Mouse (Mus musculus) heart, embryonic 12.5 days (tissue): ENCODE data around the gene Colgalt1. TPM values are rescaled to one million over a fixed set of nuclear protein-coding genes. Genes with fewer than 3 reads are reported as not detected.

Experiments
- ATAC-seq: fragments of 200-750 bp; cut with Nextera tagmentation; 2 replicates; pipeline ENCODE4 v1.8.0; 2017; ENCODE audit warnings: moderate TSS enrichment, moderate library complexity; ENCODE audit not compliant: insufficient number of reproducible peaks, low FRiP score
- H3K27ac ChIP-seq: fragments of 300-500 bp; sonication (generic); 2 replicates; pipeline ENCODE4 v1.5.1; 2016; ENCODE audit warnings: mild to moderate bottlenecking, moderate library complexity; ENCODE audit not compliant: poor library complexity, severe bottlenecking
- H3K27me3 ChIP-seq: fragments of 300-500 bp; sonication (generic); replicated peaks from 2 replicates; pipeline ENCODE4 v1.6.1; 2016; ENCODE audit warnings: mild to moderate bottlenecking, moderate library complexity
- H3K36me3 ChIP-seq: fragments of 300-500 bp; sonication (generic); 2 replicates; pipeline ENCODE4 v1.6.1; 2016; ENCODE audit warnings: mild to moderate bottlenecking, moderate library complexity
- H3K4me1 ChIP-seq: fragments of 300-500 bp; sonication (generic); replicated peaks from 2 replicates; pipeline ENCODE4 v1.6.1; 2016; ENCODE audit warnings: mild to moderate bottlenecking
- H3K4me2 ChIP-seq: fragments of 300-500 bp; sonication (generic); 2 replicates; pipeline ENCODE4 v1.6.1; 2016; ENCODE audit warnings: mild to moderate bottlenecking, moderate library complexity
- H3K4me3 ChIP-seq: fragments of 300-500 bp; sonication (generic); 2 replicates; pipeline ENCODE4 v1.5.1; 2016; ENCODE audit warnings: mild to moderate bottlenecking
- H3K9ac ChIP-seq: fragments of 300-500 bp; sonication (generic); 2 replicates; pipeline ENCODE4 v1.6.1; 2016; ENCODE audit warnings: mild to moderate bottlenecking, moderate library complexity
- H3K9me3 ChIP-seq: fragments of 300-500 bp; sonication (generic); replicated peaks from 2 replicates; pipeline ENCODE4 v1.6.1; 2016; ENCODE audit warnings: mild to moderate bottlenecking, moderate library complexity
- WGBS: fragments of 180-500 bp; shearing (Covaris S2); methylation state at CpG from one replicate; pipeline ENCODE4 v1.1.7; 2016; 5-methylcytosine and 5-hydroxymethylcytosine counted together
- polyA plus RNA-seq: library from polyadenylated mRNA; unstranded; fragments of >200 nt; fragmentation: Nextera tagmentation; extraction: Ambion mirVana; gene quantifications from 2 replicates; pipeline ENCODE4 v1.2.1, GENCODE M21; 2016

Gene Colgalt1
- polyA plus RNA-seq, 1 experiment from 2014 or later: 61.4 TPM

- Histone ChIP-seq H3K4me3 (peak overlapping the region; percentile 58), H3K27ac (peak overlapping the region; percentile 76), H3K9me3 (peaks cover 19% of the 10 kb centered on the region), H3K4me1 (peaks cover 31% of the 10 kb centered on the region), H3K27me3 (peaks cover 46% of the 10 kb centered on the region), H3K4me2 (peak overlapping the region; percentile 94), H3K9ac (peak overlapping the region; percentile 73), H3K36me3 (peaks cover 23% of the 10 kb centered on the region)
- peak; percentile 88 for ATAC-seq
- WGBS: under 1% methylated on average over 55 of the region's 55 CpGs
These were observed 18.4 kb downstream of the Colgalt1 start for GRCm38 (mm10) chr8:71629096-71629697.

- Histone ChIP-seq H3K9ac (peak overlapping the region; percentile 73), H3K4me3 (peak overlapping the region; percentile 58), H3K27ac (no peak overlapping the region), H3K4me1 (peaks cover 31% of the 10 kb centered on the region), H3K36me3 (peaks cover 17% of the 10 kb centered on the region), H3K4me2 (peak overlapping the region; percentile 94), H3K27me3 (peaks cover 52% of the 10 kb centered on the region), H3K9me3 (peaks cover 18% of the 10 kb centered on the region)
- peak; percentile 13; the same call in 1 of the 2 replicates for ATAC-seq
- 6% methylated on average over 25 of the region's 25 CpGs for WGBS
These were observed 19.0 kb downstream of the Colgalt1 start for GRCm38 (mm10) chr8:71629781-71630212.

DNA sequence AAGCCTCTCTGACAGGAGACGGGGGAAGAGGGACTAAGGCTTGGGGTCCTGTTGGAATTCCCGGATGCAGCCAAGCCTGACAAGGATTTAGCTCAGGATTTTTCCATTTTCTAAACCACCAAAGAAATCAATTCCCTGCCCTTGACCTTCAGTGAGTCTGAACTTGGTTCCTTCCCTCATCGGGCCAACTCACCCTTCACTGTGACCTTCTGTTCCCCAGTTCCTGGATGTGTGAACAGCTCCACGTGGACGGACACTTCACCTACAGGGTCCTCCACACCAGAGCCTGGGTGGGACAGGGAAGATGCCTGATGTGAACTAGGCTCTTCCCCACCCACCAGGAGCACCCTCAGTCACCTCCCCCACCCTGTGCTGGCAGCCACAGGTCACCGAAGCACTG is 20.0 kb downstream of the Colgalt1 start:
- 79% methylated on average over 6 of the region's 6 CpGs for WGBS
- no peak overlapping the region for H3K27ac ChIP-seq
- H3K36me3 ChIP-seq: peaks cover 7% of the 10 kb centered on the region
- ATAC-seq: no peak
- H3K4me1 ChIP-seq: peaks cover 31% of the 10 kb centered on the region
- peaks cover 18% of the 10 kb centered on the region for H3K9me3 ChIP-seq
- no peak overlapping the region for H3K9ac ChIP-seq
- peaks cover 61% of the 10 kb centered on the region for H3K27me3 ChIP-seq
- no peak overlapping the region for H3K4me3 ChIP-seq
- no peak overlapping the region for H3K4me2 ChIP-seq

GRCm38 (mm10) chr8:71631897-71632296 is 21.1 kb downstream of the Colgalt1 start:
- H3K4me2 ChIP-seq: no peak overlapping the region
- H3K36me3 ChIP-seq: no peaks in the 10 kb centered on the region
- H3K4me1 ChIP-seq: peaks cover 30% of the 10 kb centered on the region
- WGBS: 62% methylated on average over 2 of the region's 2 CpGs
- no peak overlapping the region for H3K27ac ChIP-seq
- H3K4me3 ChIP-seq: no peak overlapping the region
- no peak for ATAC-seq
- H3K27me3 ChIP-seq: peaks cover 68% of the 10 kb centered on the region
- no peak overlapping the region for H3K9ac ChIP-seq
- H3K9me3 ChIP-seq: peaks cover 18% of the 10 kb centered on the region

DNA sequence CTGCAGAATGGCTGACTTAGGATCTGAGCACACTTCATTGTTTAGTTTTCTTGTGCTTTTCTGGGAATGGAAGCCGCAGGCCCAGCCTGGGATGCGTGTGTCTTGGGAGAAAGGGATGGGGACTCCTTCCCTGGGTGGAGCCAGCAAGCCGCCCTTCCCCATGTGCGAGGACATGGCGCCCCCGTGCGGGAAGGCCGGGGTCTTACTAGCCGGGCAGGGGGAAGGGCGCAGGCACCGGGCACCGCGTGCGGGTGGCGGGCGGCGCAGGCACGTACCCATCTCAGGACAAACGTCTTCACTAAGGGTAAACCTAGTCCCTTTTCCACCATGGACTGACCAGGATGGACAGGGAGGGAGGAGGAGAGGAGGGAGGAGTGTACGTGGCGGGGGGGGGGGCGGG is 22.4 kb downstream of the Colgalt1 start:
- Histone ChIP-seq H3K4me3 (no peak overlapping the region), H3K27ac (no peak overlapping the region), H3K27me3 (peaks cover 68% of the 10 kb centered on the region), H3K4me1 (peaks cover 22% of the 10 kb centered on the region), H3K4me2 (no peak overlapping the region), H3K9ac (no peak overlapping the region), H3K36me3 (no peaks in the 10 kb centered on the region), H3K9me3 (peaks cover 18% of the 10 kb centered on the region)
- WGBS: 7% methylated on average over 19 of the region's 22 CpGs
- ATAC-seq: no peak

DNA sequence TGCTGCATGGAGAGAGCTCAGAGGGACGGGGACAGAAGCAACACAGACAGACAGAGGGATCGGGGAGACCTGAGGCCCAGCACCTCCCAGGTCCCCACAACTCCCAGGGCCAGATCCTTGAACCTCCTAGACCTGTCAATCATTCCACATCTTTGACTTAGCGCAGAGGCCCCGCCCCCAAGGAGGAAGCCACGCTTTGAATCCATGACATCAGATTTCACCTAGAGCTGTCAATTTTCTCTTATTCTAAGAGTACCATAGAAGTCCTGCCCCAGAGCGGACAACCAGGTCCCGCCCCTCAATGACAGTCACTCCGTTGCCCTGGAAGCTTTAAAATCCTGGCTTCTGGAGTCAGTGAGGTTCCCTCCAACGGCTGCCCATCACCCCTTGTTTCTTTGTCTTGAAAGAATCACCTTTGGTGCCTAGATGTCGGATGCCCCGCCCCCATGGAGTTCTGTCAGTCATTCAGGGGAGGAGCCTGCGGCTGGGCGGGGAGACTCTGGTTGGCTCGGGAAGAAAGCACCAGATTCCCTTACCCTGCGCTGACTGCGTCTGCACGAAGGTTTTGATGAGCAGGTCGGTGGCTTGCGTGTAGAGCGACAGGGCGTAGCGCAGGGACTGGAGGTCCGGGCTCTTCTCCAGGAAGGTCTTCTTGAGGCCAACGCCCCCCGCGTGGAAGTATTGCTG is 23.3 kb downstream of the Colgalt1 start:
- Histone ChIP-seq H3K9me3 (peaks cover 18% of the 10 kb centered on the region), H3K27me3 (peaks cover 68% of the 10 kb centered on the region), H3K4me1 (peaks cover 12% of the 10 kb centered on the region), H3K4me3 (0 out of 2 replicates have a peak overlapping the region, but pooled peaks have one; percentile 5), H3K9ac (no peak overlapping the region), H3K36me3 (no peaks in the 10 kb centered on the region), H3K27ac (no peak overlapping the region), H3K4me2 (peak overlapping the region; percentile 53)
- no peak for ATAC-seq
- WGBS: 2% methylated on average over 26 of the region's 26 CpGs

- H3K4me1 ChIP-seq: 0 out of 2 replicates have a peak, but pooled peaks cover 4% of the 10 kb centered on the region
- no peak for ATAC-seq
- no peak overlapping the region for H3K4me2 ChIP-seq
- 47% methylated on average over 8 of the region's 8 CpGs for WGBS
- peaks cover 12% of the 10 kb centered on the region for H3K9me3 ChIP-seq
- no peak overlapping the region for H3K27ac ChIP-seq
- H3K27me3 ChIP-seq: peaks cover 45% of the 10 kb centered on the region
- H3K36me3 ChIP-seq: no peaks in the 10 kb centered on the region
- H3K9ac ChIP-seq: no peak overlapping the region
- no peak overlapping the region for H3K4me3 ChIP-seq
These were observed 26.6 kb downstream of the Colgalt1 start for GRCm38 (mm10) chr8:71637149-71638095.

DNA sequence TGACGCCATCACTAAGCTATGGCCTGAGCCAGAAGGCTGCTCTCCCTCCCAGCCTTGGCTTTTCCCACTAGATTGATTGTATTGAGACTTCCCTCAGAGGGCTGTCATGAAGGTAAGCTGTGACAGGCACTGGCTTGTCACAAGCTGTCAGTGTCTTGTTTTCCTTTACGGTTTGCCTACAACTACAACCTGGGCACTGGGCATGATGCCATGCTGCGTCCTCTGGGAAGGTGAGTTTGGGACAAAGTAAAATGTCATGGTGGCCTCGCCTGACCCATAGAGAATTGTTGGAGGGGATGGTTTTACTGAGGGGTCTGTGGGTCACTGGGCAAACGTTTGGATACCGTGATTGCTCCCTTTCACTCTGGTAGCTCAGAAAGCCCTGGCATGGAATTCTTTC is 27.5 kb downstream of the Colgalt1 start:
- Histone ChIP-seq H3K4me3 (no peak overlapping the region), H3K4me1 (0 out of 2 replicates have a peak, but pooled peaks cover 4% of the 10 kb centered on the region), H3K4me2 (no peak overlapping the region), H3K36me3 (no peaks in the 10 kb centered on the region), H3K27me3 (peaks cover 36% of the 10 kb centered on the region), H3K27ac (no peak overlapping the region), H3K9me3 (peaks cover 3% of the 10 kb centered on the region), H3K9ac (no peak overlapping the region)
- no peak for ATAC-seq
- WGBS: 66% methylated on average over 6 of the region's 6 CpGs

- Histone ChIP-seq H3K9me3 (no peaks in the 10 kb centered on the region), H3K36me3 (no peaks in the 10 kb centered on the region), H3K4me3 (no peak overlapping the region), H3K4me1 (0 out of 2 replicates have a peak, but pooled peaks cover 4% of the 10 kb centered on the region), H3K27ac (no peak overlapping the region), H3K9ac (no peak overlapping the region), H3K27me3 (peaks cover 26% of the 10 kb centered on the region), H3K4me2 (no peak overlapping the region)
- no peak for ATAC-seq
- WGBS: 73% methylated on average over 4 of the region's 4 CpGs
These were observed 28.5 kb downstream of the Colgalt1 start for GRCm38 (mm10) chr8:71639318-71639717.

DNA sequence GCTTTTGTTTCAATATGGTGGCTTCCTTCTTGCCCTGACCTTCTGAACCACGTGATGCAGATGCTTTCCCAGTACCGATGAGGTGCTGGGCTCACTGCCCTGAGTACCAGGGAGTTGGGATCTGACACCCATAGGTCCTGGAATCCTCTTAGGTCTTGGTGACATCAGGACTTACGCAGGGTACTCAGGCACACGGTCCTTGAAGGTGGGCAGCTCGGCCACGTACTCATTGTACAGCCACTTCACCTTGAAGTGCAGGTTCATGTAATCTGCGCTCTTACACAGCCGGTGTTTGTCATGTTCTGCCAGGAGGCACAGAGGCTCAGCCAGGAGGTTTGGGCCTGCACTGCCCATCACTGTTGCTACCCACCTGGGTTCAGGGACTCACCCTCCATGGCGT is 34.7 kb downstream of the Colgalt1 start:
- H3K9me3 ChIP-seq: no peaks in the 10 kb centered on the region

GRCm38 (mm10) chr8:71654600-71654999 is 43.8 kb downstream of the Colgalt1 start:
- 3% methylated on average over 24 of the region's 24 CpGs for WGBS

More for the DNA sequence above, 34.7 kb downstream of the Colgalt1 start:
- no peaks in the 10 kb centered on the region for H3K36me3 ChIP-seq
- no peak overlapping the region for H3K27ac ChIP-seq
- H3K9ac ChIP-seq: no peak overlapping the region
- no peak for ATAC-seq
- 75% methylated on average over 9 of the region's 9 CpGs for WGBS
- H3K4me1 ChIP-seq: no peaks in the 10 kb centered on the region
- no peak overlapping the region for H3K4me3 ChIP-seq
- no peak overlapping the region for H3K4me2 ChIP-seq
- H3K27me3 ChIP-seq: peaks cover 11% of the 10 kb centered on the region

More at GRCm38 (mm10) chr8:71654600-71654999, 43.8 kb downstream of the Colgalt1 start:
- H3K9me3 ChIP-seq: no peaks in the 10 kb centered on the region
- no peaks in the 10 kb centered on the region for H3K36me3 ChIP-seq
- no peak overlapping the region for H3K9ac ChIP-seq
- peaks cover 90% of the 10 kb centered on the region for H3K27me3 ChIP-seq
- H3K4me2 ChIP-seq: peak overlapping the region; percentile 45
- peak overlapping the region; percentile 15; the same call in 1 of the 2 replicates for H3K4me3 ChIP-seq
- peaks cover 5% of the 10 kb centered on the region for H3K4me1 ChIP-seq
- no peak overlapping the region for H3K27ac ChIP-seq
- peak; percentile 16; the same call in 1 of the 2 replicates for ATAC-seq
